Mouse (Mus musculus): ENCODE results near the gene Ube2n.

DNA sequence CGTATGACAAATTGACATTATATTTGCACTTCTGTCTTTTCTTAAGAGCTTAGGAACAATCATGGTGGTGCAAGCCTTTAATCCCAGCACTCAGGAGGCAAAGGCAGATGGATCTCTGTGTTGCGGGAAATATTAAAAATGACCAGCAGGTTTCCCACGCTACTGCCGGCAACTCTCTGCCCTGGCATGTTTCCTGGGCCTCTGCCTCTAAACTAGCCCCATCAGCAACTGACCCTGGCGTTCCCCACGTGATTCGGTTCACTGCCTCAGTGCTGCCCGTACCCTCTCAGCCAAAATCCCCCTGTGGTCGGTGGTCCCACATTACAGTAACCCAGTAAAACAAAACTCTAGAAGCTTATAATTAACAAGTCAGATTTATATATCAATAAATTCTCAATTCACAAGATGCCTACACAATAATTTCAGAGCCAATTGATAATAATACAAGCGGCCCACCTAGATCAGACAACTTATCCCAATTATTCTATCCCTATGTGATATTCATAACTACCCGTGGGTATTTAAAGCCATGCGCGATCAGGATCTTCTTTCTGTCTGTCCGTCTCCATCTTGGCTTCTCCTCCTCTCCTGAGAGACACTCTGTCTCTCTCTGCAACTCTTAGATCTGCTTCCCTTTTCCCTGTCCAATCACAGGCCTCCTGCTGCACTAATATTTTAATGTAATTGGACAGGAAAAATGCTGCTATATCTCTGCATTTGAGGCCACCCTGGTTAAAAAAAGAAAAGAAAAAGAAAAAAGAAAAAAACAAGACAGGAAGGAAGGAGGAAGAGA, 11.3 kb upstream of the Ube2n start:
- no peak for TF ChIP-seq CTCF (conservative IDR thresholded peaks at IDR 0.05; ENCODE audit: low read length)
- no peak for TF ChIP-seq NANOG (IDR thresholded peaks at IDR 0.05; ENCODE audit: borderline replicate concordance, low read length)

Data from E14TG2a.4 (cell line).